Mouse (Mus musculus): Measurements from ENCODE around the gene Reg4. TPM values are rescaled to one million over a fixed set of nuclear protein-coding genes. Genes with fewer than 3 reads are reported as not detected.

The Reg4 gene
- polyA plus RNA-seq, 1 experiment: not detected

GRCm38 (mm10) chr3:98282422-98282821, 60.5 kb downstream of the Reg4 start:
- DNase-seq (ENCODE audit: low read depth): no peak

DNA sequence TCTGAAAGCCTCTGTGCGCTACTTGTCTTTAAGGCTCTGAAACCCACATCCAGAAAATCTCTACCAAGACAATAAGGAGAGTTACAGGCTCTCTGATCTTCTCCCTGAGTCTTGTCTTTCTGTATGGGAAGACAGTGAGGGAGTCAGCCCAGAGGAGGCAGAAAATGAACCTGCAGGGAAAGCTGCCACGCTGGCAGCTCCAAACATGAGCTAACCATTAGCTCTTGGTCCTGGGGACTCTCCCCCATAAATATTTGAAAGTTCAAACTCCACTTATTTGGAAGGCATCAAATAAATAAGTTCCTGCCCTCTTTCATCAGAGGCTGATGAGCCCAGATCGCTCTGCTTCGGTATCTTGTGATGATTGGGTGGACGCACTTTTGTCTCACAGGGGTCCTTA, 61.2 kb downstream of the Reg4 start:
- no peak for DNase-seq (ENCODE audit: low read depth)

Other genes with a start within 250 kb of the Reg4 start
- 26.6 and 33.7 TPM in 2 replicates for gene Notch2, start 208.6 kb upstream of the Reg4 start, polyA plus RNA-seq (2012; rRNA removed)
- gene Adam30, start 61.5 kb upstream of the Reg4 start, polyA plus RNA-seq (2012; rRNA removed): 0.19 and 0.23 TPM in 2 replicates
- 22.3 and 25.9 TPM in 2 replicates for gene Hmgcs2, start 58.3 kb downstream of the Reg4 start, polyA plus RNA-seq (2012; rRNA removed)
- 312 and 445 TPM in 2 replicates for gene Phgdh, start 117.8 kb downstream of the Reg4 start, polyA plus RNA-seq (2012; rRNA removed)
- 13.0 and 18.2 TPM in 2 replicates for gene Zfp697, start 160.3 kb downstream of the Reg4 start, polyA plus RNA-seq (2012; rRNA removed)
- not detected in 2 replicates for gene Gm4450, start 235.0 kb downstream of the Reg4 start, polyA plus RNA-seq (2012; rRNA removed)